Mouse (Mus musculus) urinary bladder, postnatal 4 days (tissue): ENCODE measurements around the gene Gkn2.

ENCODE experiments used
- DNase-seq, 2 experiments: peaks; one replicate each; pipeline ENCODE4 v3.0.0; 2021 to 2022; ENCODE audit warnings: low spot score in 2 of 2

Gene Gkn2

DNA sequence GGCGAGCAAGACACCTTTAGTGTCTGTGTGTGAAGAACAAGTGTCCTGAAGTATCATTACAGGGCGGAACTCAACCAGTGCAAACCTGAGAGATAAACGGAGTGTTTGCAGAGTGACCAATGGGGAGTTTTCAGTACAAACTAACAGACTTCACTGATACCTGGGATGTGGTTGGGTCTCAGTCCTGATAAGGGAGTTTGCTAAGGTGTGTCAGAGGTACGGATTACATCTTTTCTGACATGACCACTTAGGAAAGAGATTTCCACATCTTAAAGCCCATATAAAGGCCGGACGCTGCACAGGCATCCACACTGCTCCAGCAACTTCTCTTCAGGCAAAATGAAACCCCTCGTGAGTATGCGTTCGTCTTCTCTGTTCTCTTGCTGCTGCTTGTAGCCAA is at the start of gene Gkn2:
Gene Gkn2, plus strand, starts transcription at position 301 of the 400 bp plus-strand sequence.
- DNase-seq: no peak

DNA sequence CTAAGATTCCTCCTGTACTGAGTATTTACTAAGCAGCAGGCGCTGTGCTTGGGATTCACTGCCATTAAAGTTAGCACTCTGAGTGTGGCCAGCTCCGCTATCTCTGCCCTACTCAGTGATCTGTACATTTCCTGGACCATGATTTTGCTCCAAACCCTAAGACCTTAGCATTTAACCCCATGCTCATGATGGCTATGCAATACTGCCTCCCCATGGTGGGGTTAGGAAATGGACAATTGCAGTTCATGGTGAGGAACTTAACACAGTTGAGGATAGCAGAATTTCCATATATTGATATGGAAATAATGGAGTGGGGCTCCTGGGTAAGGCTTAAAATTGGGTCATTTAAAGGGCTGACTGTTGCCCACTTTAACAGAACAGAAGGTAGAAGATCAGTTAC is 49.8 kb upstream of the Gkn2 start:
- no peak for DNase-seq

DNA sequence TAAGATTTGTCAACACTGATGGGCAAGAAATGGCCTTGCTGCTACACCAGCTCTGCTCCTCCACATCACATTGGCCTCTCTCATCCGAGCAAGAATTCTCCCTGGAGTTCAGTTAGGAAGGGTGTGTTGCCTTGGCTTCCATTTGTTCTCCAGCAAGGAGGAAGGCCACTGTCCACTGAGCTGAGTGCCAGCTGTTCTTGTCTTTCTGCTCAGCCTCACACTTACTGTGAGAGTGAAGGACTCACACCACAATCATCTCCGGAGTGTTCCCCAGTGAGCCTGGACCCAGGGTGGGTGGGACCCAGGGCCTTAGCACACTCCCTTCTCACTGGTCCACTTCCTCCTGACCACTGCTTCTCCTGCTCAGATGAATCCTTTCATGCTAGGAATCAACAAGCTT is 46.2 kb upstream of the Gkn2 start:
- DNase-seq: no peak

DNA sequence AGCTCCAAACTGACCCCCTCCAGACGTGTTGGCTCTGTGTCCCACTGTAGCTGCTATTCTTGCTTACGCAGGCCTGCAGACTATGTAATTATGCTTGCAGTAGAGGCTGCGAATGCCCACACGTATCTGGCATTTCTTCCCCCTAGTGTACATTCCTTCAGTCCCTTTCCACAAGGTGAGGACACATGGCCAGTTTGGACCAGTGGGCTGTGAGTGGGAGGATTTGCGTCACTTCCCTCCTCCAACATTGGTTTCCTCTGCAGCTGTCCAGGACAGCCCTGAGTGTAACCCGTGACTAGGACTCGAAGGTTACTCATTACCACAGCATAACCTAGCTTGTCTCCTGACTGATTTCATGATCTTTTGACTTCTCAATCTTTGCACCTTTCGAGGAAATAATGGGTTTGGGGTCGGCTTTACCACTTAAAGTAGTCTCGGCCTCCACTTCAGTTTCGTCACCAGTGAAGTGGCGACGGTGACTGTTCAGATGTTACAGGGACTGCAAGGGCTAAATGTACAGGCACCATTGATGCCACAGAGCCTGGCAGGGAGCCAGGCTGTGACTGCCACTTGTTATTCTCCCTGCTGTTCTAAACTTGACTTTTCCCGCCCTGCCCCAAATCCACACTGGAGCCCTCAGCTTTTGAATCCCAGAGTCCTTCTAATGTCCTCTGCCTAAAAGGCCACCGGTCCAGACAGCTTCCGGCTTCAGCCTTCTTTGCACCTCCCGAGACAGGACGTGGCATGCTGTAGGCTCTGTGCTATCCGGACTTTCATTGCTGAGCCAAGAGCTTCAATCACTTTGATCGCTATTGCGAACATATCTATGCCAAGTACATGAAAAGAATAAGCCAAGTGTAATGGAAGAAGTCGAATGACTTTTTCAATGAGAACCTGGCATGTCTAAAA is 44.6 kb upstream of the Gkn2 start:
- no peak for DNase-seq

DNA sequence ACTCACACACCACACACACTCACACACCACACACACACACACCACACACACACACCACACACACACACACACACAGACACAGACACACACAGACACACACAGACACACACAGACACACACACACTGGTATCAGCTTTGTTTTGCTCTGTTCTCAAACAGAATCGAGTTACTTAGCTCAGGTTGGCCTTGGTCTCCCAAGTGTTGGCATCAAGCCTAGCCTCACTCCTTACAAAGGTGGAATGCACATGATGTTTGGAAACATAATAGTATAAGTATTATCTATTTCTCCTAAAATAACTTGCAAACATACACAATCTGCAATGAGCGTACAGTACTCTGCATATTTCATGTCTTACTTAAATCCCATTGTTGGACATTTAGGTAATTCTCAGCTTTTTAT is 40.8 kb upstream of the Gkn2 start:
- no peak for DNase-seq

DNA sequence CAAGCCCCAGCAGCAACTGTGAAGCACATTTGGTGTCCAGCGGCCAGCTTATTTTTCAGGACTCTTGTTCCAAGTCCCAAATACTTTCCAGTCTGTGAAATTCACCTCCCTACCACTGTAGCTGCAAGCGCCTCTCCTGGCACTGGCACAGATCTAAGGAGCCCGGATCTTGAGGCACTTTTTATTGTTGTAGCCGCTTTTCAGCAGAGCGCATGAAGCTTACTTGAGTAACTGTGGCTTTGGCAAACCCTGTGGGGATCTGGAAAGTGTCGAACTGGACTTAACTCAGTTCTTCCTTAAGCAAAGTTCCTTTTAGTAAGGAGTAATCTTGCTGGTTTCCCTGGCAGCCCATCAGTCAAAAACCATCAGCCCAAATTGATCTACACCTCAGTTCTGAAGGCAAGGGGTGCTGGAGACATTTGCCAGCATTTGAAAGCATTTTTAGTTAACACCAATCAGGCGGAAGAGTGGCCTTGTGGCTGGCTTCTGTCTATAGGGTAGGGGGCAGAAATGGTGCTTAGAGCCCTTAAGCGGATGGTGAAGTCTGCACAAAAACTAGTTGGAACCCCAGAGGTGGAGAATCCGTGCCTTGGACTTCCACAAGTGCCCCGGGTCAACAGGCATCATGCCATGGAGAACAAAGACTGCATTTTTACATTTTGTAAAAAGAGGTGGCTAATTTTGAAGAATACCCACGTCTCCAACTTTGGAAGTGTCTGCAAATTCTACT is 38.6 kb upstream of the Gkn2 start:
- peak in 1 of 2 experiments; percentile 37 for DNase-seq

DNA sequence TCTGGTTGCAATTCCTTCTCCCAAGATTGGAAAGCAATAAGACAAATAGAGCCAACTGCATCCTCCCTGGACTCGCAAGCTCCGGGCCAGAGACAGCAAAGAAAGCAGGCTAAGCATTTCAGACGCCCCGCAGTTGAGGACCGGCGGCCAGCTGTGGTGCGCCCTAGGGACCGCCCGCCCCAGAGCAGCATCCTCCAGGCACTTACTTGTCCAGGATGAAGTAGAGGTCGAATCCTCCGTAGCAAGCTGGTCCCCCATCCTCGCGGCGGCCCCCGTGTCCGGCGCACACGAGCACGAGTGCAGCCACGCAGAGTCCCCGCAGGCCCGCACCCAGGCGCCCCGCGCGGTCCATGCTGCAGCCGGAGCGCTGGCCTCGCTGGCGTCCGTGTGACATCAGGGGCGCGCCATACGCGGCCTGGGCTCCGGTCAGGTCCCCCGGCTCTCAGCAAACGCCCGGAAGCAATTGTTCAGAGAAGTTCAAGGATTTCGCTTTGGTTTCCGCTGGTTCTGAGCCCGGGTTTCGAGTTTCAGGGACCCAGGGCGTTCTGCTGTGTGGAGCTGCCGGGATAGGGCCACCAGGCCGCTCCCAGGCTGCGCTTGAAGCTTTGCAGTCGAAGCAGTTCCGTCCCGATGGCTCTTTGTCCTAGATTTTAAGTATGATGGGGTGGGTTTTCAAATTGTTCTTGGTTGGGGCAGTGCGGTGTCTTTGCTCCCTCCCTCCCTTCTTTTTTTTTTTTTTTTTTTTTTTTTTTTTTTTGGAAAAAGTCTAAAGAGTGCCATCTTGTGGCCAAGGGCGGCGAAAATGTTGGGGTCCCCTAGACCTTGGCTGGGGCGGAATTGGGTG is 37.8 kb upstream of the Gkn2 start, which contains the start of gene Antxr1:
Gene Antxr1, minus strand, starts transcription at position 731 of the 844 bp plus-strand sequence.
- DNase-seq: peak in 1 of 2 experiments; percentile 64

DNA sequence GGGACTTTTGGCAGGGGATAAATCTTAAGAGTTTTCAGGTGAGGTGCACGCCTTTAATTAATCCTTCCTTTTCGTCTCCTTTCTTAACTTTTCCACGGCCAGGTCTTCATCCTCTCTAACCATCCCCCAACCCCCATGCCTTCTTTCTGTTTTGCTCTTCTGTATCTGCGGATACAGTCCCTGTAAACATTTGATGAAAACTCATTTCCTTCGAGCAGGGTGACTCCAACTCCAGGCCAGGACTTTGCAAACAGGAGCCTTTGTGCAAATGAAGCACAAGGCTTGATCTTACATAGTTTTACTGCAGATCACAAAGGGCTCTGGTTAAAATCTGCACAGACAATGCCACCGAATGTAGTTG is 37.2 kb upstream of the Gkn2 start:
- no peak for DNase-seq

DNA sequence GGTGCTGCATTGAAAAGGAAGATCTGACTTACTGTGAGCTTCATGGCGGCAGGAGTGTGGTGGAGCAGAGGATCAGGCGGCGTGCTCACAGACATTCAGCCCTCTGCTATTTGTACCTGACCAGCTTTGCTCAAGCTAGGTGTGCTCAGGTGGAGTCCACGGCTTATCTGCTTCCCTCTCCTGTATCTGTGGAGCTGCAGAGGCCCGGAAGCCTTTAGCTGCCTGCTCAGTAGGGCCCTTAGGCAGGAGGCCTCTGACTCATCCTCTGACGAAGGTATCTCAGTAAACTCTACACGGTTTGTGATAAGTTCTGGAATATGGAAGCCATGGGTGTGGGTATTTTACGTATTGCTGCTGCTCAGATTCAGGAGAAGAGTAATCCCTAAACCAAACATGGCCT is 22.3 kb upstream of the Gkn2 start, which contains the start of gene Gkn1:
Gene Gkn1, minus strand, starts transcription at position 114 of the 400 bp plus-strand sequence.
- DNase-seq: no peak

DNA sequence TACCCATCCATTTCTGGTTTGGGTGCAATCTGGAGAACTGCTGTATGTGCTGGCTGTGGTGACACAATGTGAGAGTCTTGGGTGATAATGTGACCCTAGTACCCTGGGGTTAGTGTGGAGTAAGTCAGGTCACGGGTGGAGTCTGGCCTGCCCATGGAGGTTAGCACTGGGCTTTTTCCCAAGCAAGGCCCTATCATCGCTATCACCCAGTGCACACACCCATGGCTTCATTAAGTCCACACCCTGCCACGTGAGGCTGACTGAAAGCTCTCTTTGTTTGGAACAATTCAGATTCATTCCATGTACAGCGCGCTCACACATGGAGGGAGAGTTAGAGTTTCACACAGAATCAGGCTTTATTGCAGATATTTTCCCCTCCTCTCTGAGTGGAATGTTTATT is 18.7 kb upstream of the Gkn2 start:
- no peak for DNase-seq

DNA sequence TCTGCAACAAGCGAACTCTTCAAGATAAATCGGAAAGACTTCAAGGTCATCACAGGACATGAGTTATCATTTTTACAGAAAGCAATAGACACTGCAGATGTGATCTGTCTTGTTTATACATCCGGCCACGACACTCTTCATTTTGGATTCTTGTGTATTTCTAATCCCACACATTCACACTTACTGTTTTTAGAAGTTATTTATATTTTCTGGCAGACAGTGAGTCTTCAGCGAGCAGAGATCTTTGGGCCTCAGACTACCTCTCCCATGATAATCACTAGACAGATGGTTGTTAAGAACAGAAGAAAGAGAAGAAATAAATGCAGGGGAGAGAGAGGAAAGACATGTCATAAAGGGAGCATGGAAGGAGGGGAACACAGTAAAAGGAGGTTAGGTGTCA is 3.9 kb upstream of the Gkn2 start:
- DNase-seq: no peak

DNA sequence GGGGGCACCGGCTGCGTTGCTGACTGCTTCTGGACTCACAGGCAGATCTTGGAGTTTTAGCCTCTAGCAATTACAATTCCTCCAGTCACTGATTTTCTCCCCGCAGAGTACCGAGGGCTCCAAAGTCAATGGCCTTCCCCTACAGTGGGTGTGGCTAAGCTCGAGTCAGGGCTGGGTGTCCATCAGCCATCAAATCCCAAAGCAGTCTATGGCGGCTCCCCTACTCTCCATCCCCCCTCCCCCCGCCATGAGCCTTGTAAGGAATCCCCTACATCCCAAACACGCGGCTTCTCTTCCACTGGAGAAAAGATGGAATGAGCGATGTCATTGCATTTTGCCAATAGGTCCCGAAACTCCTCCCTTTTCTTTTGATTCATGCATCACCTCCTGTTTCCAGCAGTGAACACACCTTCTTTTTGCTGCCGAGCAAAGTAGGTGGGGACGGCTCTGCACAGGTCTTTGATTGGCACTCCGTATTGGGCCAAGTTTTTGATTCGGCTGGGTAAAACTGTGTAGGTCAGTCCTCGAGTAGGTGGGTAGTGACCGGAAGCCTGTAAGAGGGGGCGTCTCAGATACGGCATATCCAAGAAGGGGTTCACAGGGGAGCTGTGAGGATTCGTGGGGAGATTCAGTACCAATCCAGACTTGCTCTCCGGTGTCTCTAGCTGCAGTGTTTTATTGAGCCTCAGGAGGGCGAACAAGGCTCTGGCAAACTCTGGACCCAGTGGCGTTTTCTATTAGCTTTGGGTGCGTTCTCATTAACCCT is 11.0 kb downstream of the Gkn2 start:
- no peak for DNase-seq

DNA sequence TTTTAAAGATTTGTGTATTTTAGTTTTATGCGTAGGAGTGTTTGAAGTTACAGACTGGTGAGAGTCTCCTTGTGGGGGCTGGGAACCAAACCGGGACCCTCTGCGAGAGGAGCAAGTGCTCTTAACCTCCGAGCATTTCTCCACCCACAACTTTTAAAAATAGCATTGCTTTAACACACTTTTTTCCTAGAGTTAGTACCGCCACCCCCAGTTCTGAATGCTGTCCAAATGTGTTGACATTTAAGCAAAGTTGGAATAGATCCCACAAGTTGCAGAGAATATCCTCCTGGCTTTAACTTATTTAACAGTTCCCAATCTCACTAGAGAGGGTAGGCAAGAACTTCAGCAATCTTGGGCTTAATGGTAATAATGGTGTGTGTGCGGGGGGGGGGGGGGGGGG is 11.6 kb downstream of the Gkn2 start:
- no peak for DNase-seq

DNA sequence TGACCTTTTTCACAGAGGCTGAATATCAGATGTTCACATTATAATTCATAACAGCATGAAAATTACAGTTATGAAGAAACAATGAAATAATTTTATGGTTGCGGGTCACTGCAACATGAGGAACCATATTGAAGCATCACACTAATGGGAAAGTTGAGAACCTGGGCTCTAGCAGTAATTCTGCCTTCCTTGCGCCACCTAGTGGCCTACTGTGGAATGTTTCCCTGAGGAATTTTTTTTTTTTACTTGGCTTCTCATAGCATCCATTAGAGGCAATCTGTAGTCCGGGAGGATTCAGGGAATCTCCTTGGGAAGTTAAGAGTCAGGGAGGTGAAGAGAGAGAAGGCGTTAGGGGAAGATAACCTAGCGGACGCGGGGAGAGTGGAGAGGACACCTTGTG is 13.0 kb downstream of the Gkn2 start:
- no peak for DNase-seq

DNA sequence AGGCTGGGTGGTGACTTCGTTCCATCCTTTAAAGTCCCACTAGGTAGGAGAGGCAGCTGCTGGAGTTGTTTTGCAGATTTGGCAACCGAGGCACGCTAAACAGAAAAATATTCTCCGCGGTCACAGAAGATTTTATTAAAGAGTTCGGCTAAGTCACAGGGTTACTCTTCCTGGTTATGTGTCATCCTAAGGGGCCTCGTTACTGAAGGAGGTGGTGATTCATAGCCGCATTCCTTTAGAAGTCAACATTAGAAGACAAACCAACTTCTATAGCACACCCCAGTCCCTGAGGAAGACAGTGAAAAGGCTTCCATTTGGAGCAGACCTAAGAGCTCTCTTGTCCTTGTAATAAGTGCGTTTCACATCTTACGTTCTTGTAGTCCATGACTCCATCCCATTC is 13.5 kb downstream of the Gkn2 start:
- DNase-seq: no peak

DNA sequence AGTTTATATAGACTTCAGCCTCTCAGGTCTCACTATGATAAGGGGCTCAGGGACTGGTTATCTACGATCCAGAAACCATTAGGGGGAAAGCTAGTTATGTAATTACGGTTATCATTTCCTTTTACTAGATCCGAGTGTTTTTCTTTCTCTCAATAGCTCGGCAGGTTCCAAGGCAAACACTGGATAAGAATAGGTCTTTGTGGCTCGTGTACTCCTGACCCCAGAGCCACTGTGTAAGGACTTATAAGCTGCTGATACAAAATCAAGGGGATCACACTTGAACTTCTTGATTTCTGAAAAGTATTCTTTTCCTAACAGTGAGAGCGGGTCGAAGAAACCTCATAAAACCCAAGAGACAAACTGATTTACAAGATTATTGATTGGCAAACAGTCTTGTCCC is 15.7 kb downstream of the Gkn2 start, which contains the start of gene Gkn3:
Gene Gkn3, minus strand, starts transcription at position 59 of the 400 bp plus-strand sequence.
- DNase-seq: no peak

DNA sequence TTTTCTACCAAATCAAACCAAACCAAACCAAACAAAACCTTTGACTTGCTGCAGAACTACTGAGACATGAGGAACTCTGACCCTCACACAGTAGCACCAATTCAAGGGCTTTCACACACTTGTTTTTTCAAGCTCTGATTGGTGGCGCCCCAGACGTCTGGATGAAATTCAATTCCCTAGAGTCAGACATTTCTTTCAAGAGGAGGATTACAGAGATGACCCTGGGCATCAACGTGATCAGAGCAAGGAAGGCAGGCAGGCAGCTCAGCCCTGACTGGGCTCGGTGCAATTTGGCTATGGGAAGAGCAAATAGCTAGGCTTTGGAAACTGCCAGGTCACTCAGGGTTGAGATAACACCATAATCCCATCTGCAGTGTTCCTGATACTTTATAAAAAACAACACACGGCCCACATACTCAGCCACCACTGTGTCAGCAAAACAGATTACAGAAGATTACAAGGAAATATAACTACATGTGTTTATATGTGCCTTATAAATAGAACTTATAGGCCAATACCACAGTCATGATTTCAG is 16.4 kb downstream of the Gkn2 start:
- DNase-seq: no peak

DNA sequence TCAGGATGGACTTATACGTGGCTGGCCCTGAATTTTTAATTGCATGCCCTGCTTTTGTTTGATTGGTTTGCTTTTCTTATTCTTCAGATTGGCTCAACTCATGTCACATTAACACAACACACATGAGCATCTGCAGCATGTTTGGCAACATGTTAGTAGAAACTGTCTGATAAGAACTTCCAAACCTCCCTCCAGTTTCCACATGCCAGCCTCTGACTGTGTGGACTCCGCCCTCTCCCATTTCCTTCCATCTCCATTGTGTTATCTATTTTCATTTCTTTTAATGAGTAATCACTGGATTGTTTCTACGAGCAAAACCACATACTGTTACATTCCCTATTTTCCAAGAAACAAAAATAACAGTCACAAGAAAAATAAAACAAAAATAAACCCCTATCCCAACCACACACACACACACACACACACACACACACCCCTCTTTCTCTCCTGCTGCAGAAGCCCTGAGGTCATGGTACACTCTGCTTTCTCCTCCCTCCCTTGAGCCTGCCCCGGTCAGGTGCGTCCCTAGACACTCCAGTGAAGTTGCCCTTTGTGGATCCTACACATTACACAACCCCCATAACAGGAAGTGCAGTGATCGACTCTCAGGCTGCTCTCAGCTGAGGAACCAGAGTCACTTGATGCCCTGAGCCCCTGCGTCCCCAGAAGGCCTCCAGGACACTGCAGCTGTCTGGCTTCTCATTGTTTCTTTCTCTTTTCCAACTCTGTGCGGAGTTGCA is 20.5 kb downstream of the Gkn2 start:
- DNase-seq: no peak

DNA sequence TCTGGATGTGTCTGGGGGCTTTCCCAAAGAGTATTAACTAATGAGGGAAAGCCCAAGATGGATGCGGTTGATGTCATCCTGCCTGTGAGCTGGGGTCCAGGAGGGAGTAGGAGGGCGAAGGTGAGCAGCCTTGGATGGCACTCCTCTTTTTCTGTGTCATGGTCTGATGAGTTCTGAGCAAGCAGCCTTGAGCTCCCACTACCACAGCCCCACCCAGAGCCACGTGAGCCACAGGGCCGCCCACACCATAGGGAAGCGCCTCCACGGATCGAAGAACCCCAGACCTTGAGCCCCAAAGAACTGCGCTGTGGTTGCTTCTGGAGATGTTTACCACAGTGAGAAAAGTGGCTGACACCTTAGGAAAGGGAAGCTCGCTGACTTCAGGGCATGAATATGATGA is 21.6 kb downstream of the Gkn2 start:
- no peak for DNase-seq

DNA sequence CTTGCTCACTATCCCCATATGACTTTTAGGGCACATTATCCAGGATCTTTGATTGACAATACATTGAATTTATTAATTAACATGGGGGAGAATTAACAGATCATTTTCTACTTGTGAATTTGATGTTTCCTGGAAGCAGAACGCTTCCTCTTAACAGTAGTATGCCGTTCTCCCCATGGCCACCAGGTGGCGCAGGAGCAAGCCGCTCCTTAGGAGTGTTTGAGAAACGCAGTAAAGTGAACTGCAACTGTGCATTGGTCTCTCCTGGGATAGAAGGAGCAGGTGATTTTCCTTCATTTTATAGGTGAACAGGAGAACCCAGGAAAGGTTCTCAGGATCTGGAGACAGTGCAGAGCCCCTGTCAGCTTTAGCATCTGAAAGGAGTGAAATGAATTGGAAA is 26.0 kb downstream of the Gkn2 start:
- DNase-seq: peak; percentile 29 to 83
